Mouse (Mus musculus): ENCODE data around the gene Hoxd1. TPM values are rescaled to one million over a fixed set of nuclear protein-coding genes. Genes with fewer than 3 reads are reported as not detected.

Hoxd1 gene
- polyA plus RNA-seq, 1 experiment from 2014 or later: 0.64 TPM

DNA sequence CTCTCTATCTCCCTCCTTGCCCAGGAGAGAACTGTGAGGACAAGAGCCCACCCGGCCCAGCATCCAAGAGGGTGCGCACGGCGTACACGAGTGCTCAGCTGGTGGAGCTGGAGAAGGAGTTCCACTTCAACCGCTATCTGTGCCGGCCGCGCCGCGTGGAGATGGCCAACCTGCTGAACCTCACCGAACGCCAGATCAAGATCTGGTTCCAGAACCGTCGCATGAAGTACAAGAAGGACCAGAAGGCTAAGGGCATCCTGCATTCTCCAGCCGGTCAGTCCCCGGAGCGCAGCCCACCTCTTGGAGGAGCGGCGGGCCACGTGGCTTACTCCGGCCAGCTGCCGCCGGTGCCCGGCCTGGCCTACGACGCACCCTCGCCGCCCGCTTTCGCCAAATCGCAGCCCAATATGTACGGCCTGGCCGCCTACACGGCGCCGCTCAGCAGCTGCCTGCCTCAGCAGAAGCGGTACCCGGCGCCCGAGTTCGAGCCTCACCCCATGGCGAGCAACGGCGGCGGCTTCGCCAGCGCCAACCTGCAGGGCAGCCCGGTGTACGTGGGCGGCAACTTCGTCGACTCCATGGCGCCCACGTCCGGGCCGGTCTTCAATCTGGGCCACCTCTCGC, 16.4 kb upstream of the Hoxd1 start:
- Histone ChIP-seq H3K4me1 (replicated peaks; ENCODE audit: control insufficient read depth, insufficient read depth, low read length) (peaks cover 6% of the 10 kb centered on the region; the same call in 1 of the 2 replicates), H3K36me3 (replicated peaks; ENCODE audit: control insufficient read depth, insufficient read depth) (peaks cover 12% of the 10 kb centered on the region; the same call in 1 of the 2 replicates), H3K27me3 (ENCODE audit: control insufficient read depth, insufficient read depth, low read length) (peaks cover 92% of the 10 kb centered on the region), H3K9ac (peak overlapping the region; percentile 75), H3K4me3 (replicated peaks; ENCODE audit: low read length) (peak overlapping the region; percentile 34), H3K27ac (peak overlapping the region; percentile 94), H3K9me3 (ENCODE audit: control insufficient read depth, low read length) (no peaks in the 10 kb centered on the region), H3K4me2 (replicated peaks) (peak overlapping the region; percentile 55)
- ATAC-seq (ENCODE audit: low FRiP score): no peak
- peak; percentile 46 for DNase-seq (ENCODE audit: low spot score)
- WGBS: 1% methylated on average over 58 of the region's 58 CpGs

DNA sequence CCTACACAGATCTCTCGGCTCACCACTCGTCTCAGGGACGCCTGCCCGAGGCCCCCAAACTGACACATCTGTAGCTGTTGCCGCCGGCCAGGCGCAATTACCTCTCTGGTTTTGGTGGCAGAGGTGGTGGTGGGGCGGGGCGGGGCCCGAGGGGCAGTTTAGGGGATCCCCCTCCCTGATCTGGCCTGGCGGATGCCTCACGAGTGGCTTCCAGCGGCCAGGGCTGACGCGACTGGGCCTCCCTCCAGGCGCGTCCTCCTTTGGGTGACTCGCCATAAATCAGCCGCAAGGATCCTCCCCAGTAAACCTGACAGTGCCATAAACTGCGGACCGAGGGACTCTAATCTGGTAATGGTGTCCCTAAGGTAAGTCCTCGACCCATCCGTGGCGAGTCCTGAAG, 15.8 kb upstream of the Hoxd1 start:
- Histone ChIP-seq H3K9me3 (ENCODE audit: control insufficient read depth, low read length) (no peaks in the 10 kb centered on the region), H3K27me3 (ENCODE audit: control insufficient read depth, insufficient read depth, low read length) (peaks cover 92% of the 10 kb centered on the region), H3K36me3 (replicated peaks; ENCODE audit: control insufficient read depth, insufficient read depth) (peaks cover 12% of the 10 kb centered on the region; the same call in 1 of the 2 replicates), H3K4me3 (replicated peaks; ENCODE audit: low read length) (peak overlapping the region; percentile 34), H3K9ac (peak overlapping the region; percentile 75), H3K4me1 (replicated peaks; ENCODE audit: control insufficient read depth, insufficient read depth, low read length) (peaks cover 7% of the 10 kb centered on the region; the same call in 1 of the 2 replicates), H3K4me2 (replicated peaks) (peak overlapping the region; percentile 55), H3K27ac (peak overlapping the region; percentile 94)
- ATAC-seq (ENCODE audit: low FRiP score): peak; percentile 5; the same call in 1 of the 2 replicates
- DNase-seq (ENCODE audit: low spot score): peak; percentile 42
- 1% methylated on average over 24 of the region's 24 CpGs for WGBS

DNA sequence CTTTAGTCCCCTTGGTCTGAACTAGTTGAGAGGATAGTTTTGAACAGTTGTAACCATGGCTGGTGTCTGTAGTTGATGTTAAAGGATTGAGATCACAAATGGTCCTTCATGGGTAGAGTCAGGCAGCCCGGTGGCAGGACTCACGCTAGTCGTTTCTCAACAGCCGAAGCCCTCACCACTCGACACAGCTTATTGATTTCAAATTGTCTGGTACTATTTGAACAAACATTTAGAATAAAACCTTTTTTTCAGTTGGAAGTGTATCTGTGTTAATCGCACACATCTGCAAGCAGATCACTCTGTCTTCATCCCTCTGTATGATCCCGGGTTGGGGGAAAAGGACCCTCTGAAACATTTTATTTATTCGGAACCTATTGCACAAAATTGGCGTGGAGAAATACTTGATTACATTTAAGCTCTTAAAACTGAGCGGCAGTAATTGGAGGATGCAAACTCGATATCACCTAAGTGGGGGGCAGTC, 15.1 kb upstream of the Hoxd1 start:
- DNase-seq (ENCODE audit: low spot score): peak; percentile 55
- Histone ChIP-seq H3K4me2 (replicated peaks) (peak overlapping the region; percentile 55), H3K27me3 (ENCODE audit: control insufficient read depth, insufficient read depth, low read length) (peaks cover 92% of the 10 kb centered on the region), H3K4me1 (replicated peaks; ENCODE audit: control insufficient read depth, insufficient read depth, low read length) (peaks cover 14% of the 10 kb centered on the region), H3K9ac (peak overlapping the region; percentile 75), H3K4me3 (replicated peaks; ENCODE audit: low read length) (peak overlapping the region; percentile 34), H3K36me3 (replicated peaks; ENCODE audit: control insufficient read depth, insufficient read depth) (peaks cover 12% of the 10 kb centered on the region; the same call in 1 of the 2 replicates), H3K27ac (peak overlapping the region; percentile 94), H3K9me3 (ENCODE audit: control insufficient read depth, low read length) (no peaks in the 10 kb centered on the region)
- ATAC-seq (ENCODE audit: low FRiP score): no peak
- 2% methylated on average over 11 of the region's 11 CpGs for WGBS

DNA sequence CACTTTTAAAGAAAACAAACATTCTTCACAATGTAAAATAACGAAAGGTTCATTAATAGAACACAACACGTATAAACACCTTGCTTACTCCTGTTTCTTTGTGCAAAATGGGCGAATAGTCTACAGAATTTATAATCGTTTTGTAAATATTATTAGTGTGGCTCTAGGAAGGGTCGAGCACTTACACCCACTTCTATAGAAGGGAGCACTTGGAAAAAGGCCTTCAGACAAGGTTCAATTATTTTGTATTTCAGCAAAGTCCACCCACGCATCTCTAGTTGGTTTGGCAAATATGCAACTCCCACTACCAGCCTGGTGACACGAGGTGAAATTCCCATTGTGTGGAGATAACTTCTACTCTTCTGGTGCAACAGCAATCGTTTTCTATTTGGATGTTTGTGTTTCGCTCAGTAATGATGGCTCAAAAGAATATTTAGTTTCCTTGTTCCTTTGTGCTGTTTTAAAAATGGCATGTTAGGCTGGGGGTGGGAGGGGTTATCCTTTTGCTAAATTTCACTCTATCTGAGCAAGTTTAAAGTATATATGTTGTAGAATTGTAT, 14.3 kb upstream of the Hoxd1 start:
- Histone ChIP-seq H3K27me3 (ENCODE audit: control insufficient read depth, insufficient read depth, low read length) (peaks cover 94% of the 10 kb centered on the region), H3K9ac (peak overlapping the region; percentile 75), H3K4me1 (replicated peaks; ENCODE audit: control insufficient read depth, insufficient read depth, low read length) (peaks cover 21% of the 10 kb centered on the region), H3K27ac (peak overlapping the region; percentile 94), H3K9me3 (ENCODE audit: control insufficient read depth, low read length) (no peaks in the 10 kb centered on the region), H3K4me3 (replicated peaks; ENCODE audit: low read length) (peak overlapping the region; percentile 34), H3K4me2 (replicated peaks) (peak overlapping the region; percentile 55), H3K36me3 (replicated peaks; ENCODE audit: control insufficient read depth, insufficient read depth) (peaks cover 12% of the 10 kb centered on the region; the same call in 1 of the 2 replicates)
- WGBS: 4% methylated on average over 9 of the region's 9 CpGs
- peak; percentile 66 for DNase-seq (ENCODE audit: low spot score)
- ATAC-seq (ENCODE audit: low FRiP score): no peak

DNA sequence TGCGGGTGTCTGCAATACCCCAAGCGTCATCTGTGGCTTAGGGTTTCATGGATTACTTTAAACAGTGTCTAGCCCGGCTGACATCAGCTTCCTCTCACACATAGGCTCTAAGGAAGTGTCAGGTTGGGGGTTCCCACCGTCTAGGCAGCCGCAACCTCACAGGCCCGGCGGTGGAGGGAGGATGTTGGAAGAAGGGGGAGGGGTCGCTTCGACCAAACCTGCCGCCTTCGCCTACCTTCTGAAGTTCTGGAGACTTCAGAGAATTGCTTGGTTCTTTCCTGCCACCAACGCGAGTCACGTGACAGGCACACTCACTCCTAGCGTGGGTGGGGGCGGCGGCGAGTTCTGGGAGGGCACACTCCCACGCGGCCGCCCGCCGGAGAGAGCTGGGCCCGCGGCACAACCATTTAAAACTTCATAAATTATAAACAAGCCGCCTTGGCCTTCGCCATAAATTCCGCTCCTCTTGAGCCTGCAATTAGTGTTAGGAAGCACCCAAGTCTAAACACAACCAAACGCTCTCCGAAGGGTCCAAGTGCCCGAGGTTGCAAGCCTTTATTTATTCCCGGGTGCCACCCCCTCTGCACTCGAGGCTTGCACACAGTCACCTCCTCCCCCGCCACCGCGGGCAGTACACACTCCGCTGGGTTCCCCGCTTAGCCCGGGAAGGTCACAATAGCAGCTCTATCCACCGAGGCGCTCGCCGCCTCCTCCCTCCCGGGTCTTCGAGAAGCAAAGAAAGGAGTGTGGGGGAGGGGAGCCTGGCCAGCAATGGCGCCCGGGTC, 13.3 kb upstream of the Hoxd1 start:
- Histone ChIP-seq H3K4me3 (replicated peaks; ENCODE audit: low read length) (peak overlapping the region; percentile 34), H3K9ac (peak overlapping the region; percentile 75), H3K36me3 (replicated peaks; ENCODE audit: control insufficient read depth, insufficient read depth) (peaks cover 8% of the 10 kb centered on the region; the same call in 1 of the 2 replicates), H3K27me3 (ENCODE audit: control insufficient read depth, insufficient read depth, low read length) (peaks cover 94% of the 10 kb centered on the region), H3K9me3 (ENCODE audit: control insufficient read depth, low read length) (no peaks in the 10 kb centered on the region), H3K27ac (peak overlapping the region; percentile 94), H3K4me1 (replicated peaks; ENCODE audit: control insufficient read depth, insufficient read depth, low read length) (peaks cover 21% of the 10 kb centered on the region), H3K4me2 (replicated peaks) (peak overlapping the region; percentile 55)
- peak; percentile 56 for DNase-seq (ENCODE audit: low spot score)
- peak; percentile 73 for ATAC-seq (ENCODE audit: low FRiP score)
- under 1% methylated on average over 47 of the region's 47 CpGs for WGBS

DNA sequence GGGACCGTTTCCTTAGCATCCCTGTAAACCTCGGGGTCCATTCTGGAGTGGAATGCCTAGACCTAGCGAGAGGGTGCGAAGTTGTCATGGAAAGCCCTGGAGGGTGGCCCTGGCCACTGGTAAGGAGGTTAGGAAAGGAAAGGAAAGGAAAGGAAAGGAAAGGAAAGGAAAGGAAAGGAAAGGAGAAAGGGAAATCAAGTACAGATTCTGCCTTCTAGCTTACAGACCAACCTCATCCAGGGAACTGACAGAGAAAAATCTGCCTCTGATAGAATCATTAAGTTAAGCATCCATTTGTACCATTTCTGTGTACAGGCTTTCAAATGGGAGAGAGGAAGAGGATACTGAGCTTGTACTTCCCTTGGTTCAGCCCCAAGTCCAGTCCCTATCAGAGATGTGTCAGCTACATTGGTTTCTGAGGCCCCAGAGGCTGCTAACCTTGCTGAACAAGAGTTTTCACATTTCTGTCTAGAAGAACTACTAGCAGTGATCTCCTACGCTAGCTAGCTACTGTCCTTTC, 12.0 kb upstream of the Hoxd1 start:
- Histone ChIP-seq H3K9me3 (ENCODE audit: control insufficient read depth, low read length) (no peaks in the 10 kb centered on the region), H3K4me2 (replicated peaks) (peak overlapping the region; percentile 55), H3K9ac (peak overlapping the region; percentile 75; the same call in 1 of the 2 replicates), H3K36me3 (replicated peaks; ENCODE audit: control insufficient read depth, insufficient read depth) (peaks cover 7% of the 10 kb centered on the region; the same call in 1 of the 2 replicates), H3K4me1 (replicated peaks; ENCODE audit: control insufficient read depth, insufficient read depth, low read length) (peaks cover 21% of the 10 kb centered on the region), H3K27me3 (ENCODE audit: control insufficient read depth, insufficient read depth, low read length) (peaks cover 94% of the 10 kb centered on the region), H3K4me3 (replicated peaks; ENCODE audit: low read length) (peak overlapping the region; percentile 34), H3K27ac (peak overlapping the region; percentile 94)
- DNase-seq (ENCODE audit: low spot score) (no peak), ATAC-seq (ENCODE audit: low FRiP score) (no peak)
- WGBS: 12% methylated on average over 5 of the region's 5 CpGs

DNA sequence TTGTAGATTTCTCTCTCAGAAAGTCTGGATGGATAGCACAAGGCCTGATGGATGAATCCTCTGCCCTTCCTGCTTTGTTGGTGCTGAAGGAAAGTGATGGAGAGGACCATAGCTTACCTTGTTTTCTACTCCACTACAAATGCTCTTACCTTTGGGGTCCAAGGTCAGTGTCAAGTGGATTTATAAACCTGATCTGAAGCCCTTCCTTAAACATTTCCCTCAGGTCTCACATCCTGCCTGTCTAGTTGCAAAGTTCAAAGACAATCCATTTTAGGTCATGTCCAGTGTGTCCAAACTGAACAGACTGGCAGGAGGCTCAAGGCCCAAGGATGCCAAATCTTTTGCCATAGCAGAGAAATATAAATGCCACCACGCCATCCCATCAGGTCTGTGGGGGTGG, 10.9 kb upstream of the Hoxd1 start:
- DNase-seq (ENCODE audit: low spot score): no peak
- Histone ChIP-seq H3K27me3 (ENCODE audit: control insufficient read depth, insufficient read depth, low read length) (peaks cover 90% of the 10 kb centered on the region), H3K36me3 (replicated peaks; ENCODE audit: control insufficient read depth, insufficient read depth) (peaks cover 1% of the 10 kb centered on the region; the same call in 1 of the 2 replicates), H3K4me1 (replicated peaks; ENCODE audit: control insufficient read depth, insufficient read depth, low read length) (peaks cover 21% of the 10 kb centered on the region), H3K4me2 (replicated peaks) (no peak overlapping the region), H3K27ac (peak overlapping the region; percentile 79), H3K9me3 (ENCODE audit: control insufficient read depth, low read length) (no peaks in the 10 kb centered on the region), H3K4me3 (replicated peaks; ENCODE audit: low read length) (no peak overlapping the region), H3K9ac (0 out of 2 replicates have a peak overlapping the region, but pooled peaks have one; percentile 64)
- no peak for ATAC-seq (ENCODE audit: low FRiP score)
- WGBS: 82% methylated on average over 1 of the region's 1 CpGs

DNA sequence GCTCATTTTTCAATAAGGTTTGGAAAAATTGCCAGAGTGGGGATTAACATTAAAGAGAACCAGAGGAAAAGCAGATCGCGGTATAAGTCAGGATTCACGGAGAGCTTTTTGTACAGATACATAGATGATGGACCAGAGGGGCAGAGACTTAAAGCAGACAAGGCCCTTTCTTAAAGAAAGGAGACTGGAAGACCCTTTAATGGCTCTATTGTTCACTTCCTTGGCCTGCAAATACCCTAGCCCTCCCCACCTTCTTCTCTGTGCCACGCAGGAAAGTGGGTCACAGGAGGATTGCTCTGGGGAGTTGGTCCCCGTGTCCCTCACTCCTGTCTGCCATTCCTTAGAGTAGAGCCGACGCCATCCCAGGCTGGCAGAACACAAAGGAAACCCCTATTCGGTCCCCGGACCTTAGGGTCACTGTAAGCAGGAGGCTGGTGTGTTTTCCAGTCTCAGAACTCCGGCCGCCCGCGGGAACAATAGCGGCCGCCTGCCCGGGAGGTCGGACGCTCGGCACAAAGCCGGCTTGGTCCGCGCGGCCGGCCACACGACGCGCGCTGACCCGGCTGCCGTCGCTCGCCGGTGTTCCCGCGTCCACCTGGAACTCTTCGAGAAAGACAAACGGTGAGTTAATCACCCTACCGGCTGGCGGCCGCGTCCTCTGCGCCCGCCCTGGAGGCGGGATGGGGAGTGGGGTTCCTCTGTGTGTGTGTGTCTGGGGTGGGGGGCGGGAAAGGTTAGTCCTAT, 10.2 kb upstream of the Hoxd1 start:
- Histone ChIP-seq H3K9ac (peak overlapping the region; percentile 64), H3K27me3 (ENCODE audit: control insufficient read depth, insufficient read depth, low read length) (peaks cover 87% of the 10 kb centered on the region), H3K4me2 (replicated peaks) (peak overlapping the region; percentile 64), H3K36me3 (replicated peaks; ENCODE audit: control insufficient read depth, insufficient read depth) (no peaks in the 10 kb centered on the region), H3K9me3 (ENCODE audit: control insufficient read depth, low read length) (no peaks in the 10 kb centered on the region), H3K4me3 (replicated peaks; ENCODE audit: low read length) (peak overlapping the region; percentile 31), H3K27ac (peak overlapping the region; percentile 79), H3K4me1 (replicated peaks; ENCODE audit: control insufficient read depth, insufficient read depth, low read length) (peaks cover 21% of the 10 kb centered on the region)
- ATAC-seq (ENCODE audit: low FRiP score): no peak
- DNase-seq (ENCODE audit: low spot score): no peak
- 2% methylated on average over 45 of the region's 45 CpGs for WGBS
